Mouse (Mus musculus) liver, embryonic 14.5 days (tissue): ENCODE data around the gene Capg. TPM values are rescaled to one million over a fixed set of nuclear protein-coding genes. Genes with fewer than 3 reads are reported as not detected.
"Not testable (repeated sequence)": the region's sequence is repeated elsewhere in the genome, so short reads cannot be mapped to it uniquely, and the experiment has no call there.

Experiments
- ATAC-seq: fragments of 200-750 bp; cut with Nextera tagmentation; 2 replicates; pipeline ENCODE4 v1.8.0; 2017; ENCODE audit warnings: moderate number of reproducible peaks, mild to moderate bottlenecking, moderate library complexity; ENCODE audit not compliant: insufficient read depth
- DNase-seq, 3 experiments: peaks; one replicate each; pipeline ENCODE4 v3.0.0-alpha.2; 2012 to 2013; ENCODE audit warnings: low read depth in 3 of 3, low spot score in 3 of 3
- H3K27ac ChIP-seq: fragments of 300-500 bp; sonication (generic); 2 replicates; pipeline ENCODE4 v1.5.1; 2014; ENCODE audit warnings: moderate library complexity, mild to moderate bottlenecking, control low read depth, inconsistent platforms
- H3K27me3 ChIP-seq: fragments of 300-500 bp; sonication (generic); 2 replicates; pipeline ENCODE4 v1.6.1; 2014; ENCODE audit warnings: mild to moderate bottlenecking, low read length, moderate library complexity; ENCODE audit not compliant: control insufficient read depth, insufficient read depth
- H3K36me3 ChIP-seq: fragments of 300-500 bp; sonication (generic); replicated peaks from 2 replicates; pipeline ENCODE4 v1.6.1; 2014; ENCODE audit warnings: low read depth; ENCODE audit not compliant: control insufficient read depth, insufficient read depth
- H3K4me1 ChIP-seq, 2 experiments: fragments of 200-500 bp in 1 of 2; fragments of 300-500 bp in 1 of 2; sonication (generic) in 1 of 2; replicated peaks; 2 replicates each; pipeline ENCODE4 v1.6.1; 2012 to 2014; ENCODE audit warnings: antibody characterized with exemption in 1 of 2, inconsistent platforms in 1 of 2, low read length in 1 of 2; ENCODE audit not compliant: control insufficient read depth in 2 of 2, insufficient read depth in 2 of 2
- H3K4me2 ChIP-seq: fragments of 300-500 bp; sonication (generic); 2 replicates; pipeline ENCODE4 v1.6.1; 2014; ENCODE audit warnings: low read depth, mild to moderate bottlenecking, control low read depth, moderate library complexity
- H3K4me3 ChIP-seq, 2 experiments: fragments of 200-500 bp in 1 of 2; fragments of 300-500 bp in 1 of 2; sonication (generic) in 1 of 2; 2 replicates each; pipeline ENCODE4 v1.5.1; 2012 to 2014; ENCODE audit warnings: low read depth in 2 of 2, low read length in 2 of 2, mild to moderate bottlenecking in 2 of 2, control low read depth in 1 of 2, inconsistent platforms in 1 of 2, moderate library complexity in 1 of 2; ENCODE audit not compliant: insufficient read depth in 1 of 2
- H3K9ac ChIP-seq: fragments of 300-500 bp; sonication (generic); replicated peaks from 2 replicates; pipeline ENCODE4 v1.6.1; 2014; ENCODE audit warnings: mild to moderate bottlenecking, control low read depth, moderate library complexity
- H3K9me3 ChIP-seq: fragments of 300-500 bp; sonication (generic); 2 replicates; pipeline ENCODE4 v1.6.1; 2016; ENCODE audit warnings: low read length, mixed read lengths; ENCODE audit not compliant: control insufficient read depth
- CTCF ChIP-seq: IDR thresholded peaks from 2 replicates; pipeline ENCODE4 v1.5.1; 2016; ENCODE audit warnings: antibody characterized with exemption, low read depth, control low read depth
- EP300 ChIP-seq: IDR thresholded peaks from 2 replicates; pipeline ENCODE4 v1.6.1; 2016; ENCODE audit warnings: antibody characterized with exemption, low read depth
- WGBS: fragments of 180-500 bp; shearing (Covaris S2); extraction: QIAGEN DNeasy Blood & Tissue Kit; methylation state at CpG from one replicate; pipeline ENCODE4 v1.1.7; 2014; ENCODE audit not compliant: insufficient replicate concordance; 5-methylcytosine and 5-hydroxymethylcytosine counted together
- polyA plus RNA-seq, 2 experiments: library from polyadenylated mRNA; depleted of rRNA in 1 of 2; stranded (reverse) in 1 of 2; unstranded in 1 of 2; fragments of >200 nt; fragmentation: Nextera tagmentation in 1 of 2; extraction: Ambion mirVana in 1 of 2; gene quantifications; 2 replicates each; pipeline versions ENCODE4 v1.2.1 to v1.2.3; 2012 to 2014

The Capg gene
- polyA plus RNA-seq, 2 experiments, result 6.6 to 14.8 TPM

DNA sequence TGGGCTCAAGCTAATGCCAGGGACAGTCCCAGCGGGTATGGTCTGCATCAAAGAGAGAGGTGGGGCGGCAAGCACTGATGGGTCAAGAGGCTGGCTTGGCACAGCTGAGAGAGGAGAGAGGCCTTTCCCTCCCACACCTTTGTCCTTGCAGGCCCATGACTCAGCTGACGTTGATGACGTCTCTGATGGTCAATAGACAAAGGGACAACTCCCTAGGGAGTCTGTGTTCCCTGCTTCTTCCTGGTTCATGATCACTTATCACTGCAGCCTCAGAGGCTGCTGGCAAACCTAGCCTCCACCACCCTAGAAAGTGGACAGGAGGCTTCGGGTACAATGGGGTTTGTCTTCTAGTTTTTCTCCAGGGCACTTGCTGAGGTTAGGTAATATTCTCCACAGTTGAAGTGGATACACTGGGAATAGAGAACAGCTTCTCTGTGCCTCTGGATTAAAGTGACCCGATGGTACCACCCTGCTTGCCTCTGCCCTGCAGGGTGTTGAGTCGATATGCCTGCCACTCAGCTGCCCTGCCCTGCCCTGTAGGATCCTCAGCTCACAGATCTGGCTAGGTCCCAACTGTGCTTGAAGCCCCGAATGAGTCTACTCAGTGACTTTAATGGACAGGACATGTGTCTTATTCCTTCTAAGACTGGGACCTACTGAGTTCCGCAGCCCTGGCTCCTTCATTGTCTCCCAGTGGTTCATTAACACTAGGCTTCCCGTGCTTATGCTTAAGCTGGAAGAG, 15.6 kb upstream of the Capg start:
- Histone ChIP-seq H3K4me1 (no peaks in the 10 kb centered on the region), H3K27me3 (no peaks in the 10 kb centered on the region), H3K4me3 (no peak overlapping the region), H3K36me3 (no peaks in the 10 kb centered on the region), H3K4me2 (no peak overlapping the region), H3K27ac (no peak overlapping the region), H3K9me3 (no peaks in the 10 kb centered on the region), H3K9ac (no peak overlapping the region)
- ATAC-seq (no peak), DNase-seq (no peak)
- 63% methylated on average over 10 of the region's 10 CpGs for WGBS
- TF ChIP-seq CTCF (no peak), EP300 (no peak)

DNA sequence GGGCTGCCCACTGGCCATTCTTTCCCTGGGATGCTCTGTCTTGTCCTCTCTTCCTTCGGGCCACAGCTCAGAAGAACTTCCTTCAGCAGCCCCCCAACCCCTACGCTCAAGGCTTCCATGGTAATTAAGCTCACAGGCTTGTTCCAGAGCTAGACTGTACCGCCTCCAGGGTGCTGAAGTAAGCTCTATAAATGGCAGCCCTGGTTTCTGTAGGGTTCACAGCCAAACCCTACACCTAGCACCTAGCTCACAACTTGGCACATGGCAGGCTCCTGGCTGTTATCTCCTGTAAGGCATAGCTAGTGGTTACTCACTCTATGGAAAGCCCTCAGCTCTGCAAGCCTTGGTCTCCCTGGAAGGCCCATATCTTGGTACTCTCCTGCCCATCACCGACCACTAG, 11.6 kb upstream of the Capg start:
- no peaks in the 10 kb centered on the region for H3K9me3 ChIP-seq
- no peak overlapping the region for H3K9ac ChIP-seq
- H3K27ac ChIP-seq, result no peak overlapping the region
- H3K4me2 ChIP-seq, result no peak overlapping the region
- no peak overlapping the region for H3K4me3 ChIP-seq
- H3K36me3 ChIP-seq, result no peaks in the 10 kb centered on the region
- H3K4me1 ChIP-seq, result peaks cover 0 to 2% of the 10 kb centered on the region in 2 experiments; a peak in 2 of 4 replicates
- H3K27me3 ChIP-seq, result no peaks in the 10 kb centered on the region
- WGBS, result 65% methylated on average over 4 of the region's 4 CpGs
- DNase-seq, result no peak
- no peak for ATAC-seq
- no peak for TF ChIP-seq CTCF
- TF ChIP-seq EP300, result no peak

DNA sequence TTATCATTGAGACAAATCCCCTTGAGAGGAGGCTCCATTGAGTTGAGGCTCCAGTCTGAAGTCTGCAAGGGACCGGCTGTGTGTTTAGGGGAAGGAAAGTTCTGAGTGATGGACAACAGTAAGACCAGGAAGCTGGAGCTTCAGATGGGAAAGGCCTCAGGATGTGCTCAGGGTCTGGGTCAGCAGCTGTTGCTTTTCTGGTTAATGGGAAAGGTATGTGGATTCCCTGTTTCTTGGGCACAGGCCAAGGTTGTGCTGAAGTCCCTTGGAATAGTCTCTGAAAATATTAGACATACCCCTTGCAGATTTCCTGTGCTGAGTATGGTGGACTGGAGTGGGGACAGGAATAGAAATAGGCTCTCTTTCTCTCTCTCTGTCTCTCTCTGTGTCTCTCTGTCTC, 10.6 kb upstream of the Capg start:
- not testable (repeated sequence) for H3K4me1 ChIP-seq, H3K9me3 ChIP-seq, H3K9ac ChIP-seq, H3K36me3 ChIP-seq, H3K4me2 ChIP-seq, DNase-seq, H3K4me3 ChIP-seq, H3K27me3 ChIP-seq, H3K27ac ChIP-seq, ATAC-seq
- 50% methylated on average over 1 of the region's 1 CpGs for WGBS

DNA sequence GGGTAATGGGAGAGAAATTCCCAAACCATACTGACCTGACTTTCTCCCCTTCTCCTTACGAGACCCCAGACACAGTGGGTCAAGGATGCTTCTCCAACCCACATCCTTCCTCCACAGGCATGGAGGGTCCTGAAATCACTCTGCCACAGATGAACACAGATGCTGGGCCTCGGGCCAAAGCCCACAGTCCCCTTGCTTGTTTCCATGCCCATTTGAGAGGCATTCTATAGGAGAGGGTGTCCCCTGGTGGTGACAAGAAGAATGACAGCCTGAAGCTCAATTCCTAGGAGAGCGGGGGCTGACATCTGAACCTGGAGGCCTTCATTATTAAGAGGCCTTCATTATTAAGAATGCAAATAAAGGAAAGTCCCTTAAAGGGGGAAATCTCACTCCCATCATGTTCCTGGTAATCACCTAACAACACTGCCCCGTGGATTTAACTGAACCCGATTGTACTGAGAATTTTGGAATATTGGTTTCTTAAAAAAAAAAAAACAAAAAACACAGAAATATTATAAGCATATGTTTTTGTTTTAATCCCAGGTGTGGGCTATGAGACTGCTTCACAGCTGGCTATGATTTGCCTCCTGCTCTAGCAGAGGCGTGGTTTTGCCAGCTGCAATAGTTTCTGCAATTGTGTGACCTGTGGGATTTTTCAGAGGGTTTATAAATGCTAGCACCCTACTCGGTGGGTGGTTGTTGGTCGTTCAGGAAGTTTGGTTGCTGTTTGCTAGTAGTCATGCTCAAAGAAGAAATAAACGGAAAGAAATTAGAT, 10.0 kb upstream of the Capg start:
- H3K27ac ChIP-seq, result no peak overlapping the region
- WGBS, result 37% methylated on average over 9 of the region's 9 CpGs
- DNase-seq (peak; percentile 40 to 49 (median 41)), ATAC-seq (no peak)
- no peak overlapping the region for H3K9ac ChIP-seq
- H3K4me1 ChIP-seq, result peaks cover 0 to 6% of the 10 kb centered on the region in 2 experiments; a peak in 3 of 4 replicates
- no peaks in the 10 kb centered on the region for H3K36me3 ChIP-seq
- TF ChIP-seq EP300, result no peak
- peak; percentile 96 for TF ChIP-seq CTCF
- no peaks in the 10 kb centered on the region for H3K9me3 ChIP-seq
- no peaks in the 10 kb centered on the region for H3K27me3 ChIP-seq
- H3K4me2 ChIP-seq, result no peak overlapping the region
- no peak overlapping the region for H3K4me3 ChIP-seq

DNA sequence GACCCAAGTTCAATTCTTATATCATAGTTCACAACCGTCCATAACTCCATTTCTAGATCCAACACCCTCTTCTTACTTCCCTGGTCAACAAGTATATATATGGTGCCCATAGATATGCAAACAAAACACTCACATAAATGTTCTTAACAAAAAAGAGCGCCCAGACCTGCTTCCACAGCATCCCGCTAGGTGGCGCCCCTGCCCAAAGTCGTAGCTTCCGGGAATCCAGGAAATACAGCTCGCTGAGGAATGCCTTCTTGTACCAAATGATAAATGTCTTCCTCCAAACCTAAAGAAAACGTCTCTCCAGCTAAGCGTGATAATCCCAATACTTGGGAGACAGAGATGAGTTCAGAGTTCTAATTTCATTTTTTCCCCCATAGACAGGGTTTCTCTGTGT, 9.0 kb upstream of the Capg start:
- peaks cover 0 to 6% of the 10 kb centered on the region in 2 experiments; a peak in 3 of 4 replicates for H3K4me1 ChIP-seq
- DNase-seq, result peak; percentile 58 to 70 (median 61)
- WGBS, result under 1% methylated on average over 9 of the region's 9 CpGs
- no peak overlapping the region for H3K9ac ChIP-seq
- no peak overlapping the region for H3K27ac ChIP-seq
- ATAC-seq, result no peak
- H3K4me3 ChIP-seq, result peak overlapping the region in 1 of 2 experiments; percentile 10; a peak in 1 of 4 replicates
- no peaks in the 10 kb centered on the region for H3K27me3 ChIP-seq
- H3K4me2 ChIP-seq, result peak overlapping the region; percentile 56
- no peaks in the 10 kb centered on the region for H3K36me3 ChIP-seq
- no peaks in the 10 kb centered on the region for H3K9me3 ChIP-seq
- TF ChIP-seq CTCF (peak; percentile 94), EP300 (no peak)
